Mouse (Mus musculus) gastrocnemius, postnatal 14 days (tissue): ENCODE data around the gene Col26a1. TPM values are rescaled to one million over a fixed set of nuclear protein-coding genes. Genes with fewer than 3 reads are reported as not detected.

ENCODE experiments used
- DNase-seq: peaks from one replicate; pipeline ENCODE4 v3.0.0; 2021; ENCODE audit warnings: mixed read lengths
- intact Hi-C: fragments of 180-260 bp; cut with DNase I; formaldehyde crosslinking; loops from one replicate; pipeline ENCODE4 v1.15.1; 2025; ENCODE audit warnings: low total_unique reads
- total RNA-seq, 2 experiments: library from RNA; stranded (reverse); gene quantifications; 2 replicates each; pipeline ENCODE4 v1.2.3; 2021

Gene Col26a1
- total RNA-seq, 2 experiments from 2014 or later = 11.7 to 13.5 TPM

GRCm38 (mm10) chr5:136886957-136887356 is 3.9 kb upstream of the Col26a1 start:
- intact Hi-C loops = no loop called here
- DNase-seq = peak; percentile 57

DNA sequence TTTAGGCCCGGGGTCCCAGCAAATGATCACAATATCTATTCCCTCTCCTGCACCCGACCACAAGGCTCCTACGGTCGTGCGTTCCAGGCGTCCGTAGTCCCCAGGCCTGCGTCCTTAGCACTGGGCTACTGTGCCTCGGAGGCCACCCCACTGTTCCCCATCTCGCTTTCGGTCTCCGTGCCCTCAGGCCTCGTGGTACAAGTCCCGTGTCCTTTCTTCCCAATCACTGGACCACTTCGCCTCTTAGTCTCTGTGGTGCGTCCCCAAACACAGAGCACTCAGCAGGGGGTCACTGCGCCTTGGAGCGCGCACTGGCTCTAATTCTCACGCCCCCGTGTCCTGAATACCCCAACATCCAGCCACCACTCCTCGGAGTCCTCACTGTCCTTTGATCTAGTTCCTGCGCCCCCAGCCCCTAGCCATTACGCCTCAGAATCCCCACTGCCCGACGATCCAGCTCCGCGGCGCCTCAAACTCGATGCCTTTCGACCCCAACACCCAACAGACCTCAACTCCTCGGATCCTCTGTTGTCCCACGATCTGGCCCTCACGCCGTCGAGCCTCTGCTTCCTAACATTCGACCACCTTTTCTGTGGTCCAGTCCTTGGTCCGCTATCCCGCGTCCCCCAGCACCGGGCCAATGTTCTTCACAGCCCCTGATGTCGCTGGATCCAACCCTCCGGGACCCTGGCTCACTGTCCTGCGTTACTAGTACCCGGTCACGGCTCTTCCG is 788 bp downstream of the Col26a1 start:
- no peak for DNase-seq
- intact Hi-C loops = loop anchor here (5.0 kb wide), 1 partner anchor 90 kb away; no protein-coding TSS in a partner anchor

DNA sequence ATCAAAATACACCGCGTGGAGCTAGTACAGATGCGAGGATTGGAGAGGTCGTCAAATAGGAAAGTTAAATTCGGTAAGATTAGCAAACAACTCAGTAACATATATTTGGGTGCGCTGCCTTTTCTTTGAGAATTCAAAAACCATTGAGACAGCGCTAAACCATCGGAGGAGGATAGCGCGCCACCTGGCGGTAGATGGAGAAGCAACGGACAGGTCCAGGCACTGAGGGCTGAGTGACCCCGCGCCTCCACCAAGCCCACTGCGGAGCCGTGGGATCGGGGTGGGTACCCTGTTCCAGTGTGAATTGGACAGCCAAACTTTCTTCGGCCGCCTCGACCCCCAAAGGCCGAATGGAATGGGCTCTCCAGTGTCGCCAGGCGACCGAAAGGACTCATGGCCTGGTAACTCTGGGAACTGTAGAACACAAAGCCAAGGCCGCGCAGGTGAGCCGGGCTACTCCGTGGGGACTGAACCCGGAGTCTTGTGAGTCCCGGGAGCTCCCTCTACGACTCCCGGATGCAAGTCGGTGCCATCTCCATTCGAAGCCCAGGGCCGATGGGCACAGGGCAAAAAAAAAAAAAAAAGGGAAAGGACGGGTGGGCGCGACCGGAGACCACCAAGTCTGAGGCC is 1.5 kb downstream of the Col26a1 start:
- intact Hi-C loops = loop anchor here (2.0 to 5.0 kb wide), 2 partner anchors 37 to 89 kb away; no protein-coding TSS in a partner anchor
- peak; percentile 85 for DNase-seq

DNA sequence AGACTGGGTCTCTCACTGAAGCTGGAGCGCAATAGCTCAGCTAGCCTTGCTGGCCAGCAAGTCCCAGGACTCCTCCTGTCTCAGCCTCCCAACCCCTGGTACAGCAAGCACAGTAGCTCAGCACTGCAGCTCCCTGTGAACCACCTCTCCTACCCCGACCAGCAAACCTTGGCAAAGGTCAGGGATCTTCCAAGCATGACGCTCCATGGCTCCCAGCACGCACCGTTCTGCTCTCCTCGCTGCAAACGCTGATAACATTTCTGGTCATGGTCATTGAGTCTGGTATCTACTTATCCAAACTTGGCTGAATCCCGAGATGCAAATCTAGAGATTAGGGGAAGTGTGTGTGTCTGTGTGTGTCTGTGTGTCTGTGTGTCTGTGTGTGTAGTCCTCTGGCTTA is 2.9 kb downstream of the Col26a1 start:
- no peak for DNase-seq
- intact Hi-C loops = loop anchor here (2.0 to 5.0 kb wide), 2 partner anchors 35 to 88 kb away; no protein-coding TSS in a partner anchor

DNA sequence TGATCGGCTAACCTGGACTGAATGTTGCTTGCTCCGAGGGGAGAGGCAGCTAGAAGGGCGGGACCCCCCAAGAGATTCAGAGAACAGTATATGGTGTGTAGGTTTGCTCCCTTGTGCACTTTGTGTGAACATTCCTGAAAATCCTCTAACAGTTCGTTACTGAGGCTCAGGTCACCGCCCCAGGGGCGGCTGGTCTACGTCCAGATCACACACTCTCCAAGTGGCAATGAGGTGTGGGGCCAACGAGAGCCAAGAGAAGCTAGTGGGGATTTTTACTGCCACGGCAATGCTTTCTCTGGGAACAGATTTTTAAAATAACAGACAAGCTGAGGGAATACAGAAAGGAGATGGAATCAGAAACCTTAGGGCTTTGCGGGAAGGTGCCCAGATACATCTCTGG is 8.7 kb downstream of the Col26a1 start:
- intact Hi-C loops = loop anchor here (5.0 kb wide), 1 partner anchor 1007 kb away; no protein-coding TSS in a partner anchor
- no peak for DNase-seq

- peak; percentile 52 for DNase-seq
- intact Hi-C loops = loop anchor here (5.0 kb wide), 1 partner anchor 1005 kb away; no protein-coding TSS in a partner anchor
Observed at GRCm38 (mm10) chr5:136872417-136872816, 10.6 kb downstream of the Col26a1 start.

DNA sequence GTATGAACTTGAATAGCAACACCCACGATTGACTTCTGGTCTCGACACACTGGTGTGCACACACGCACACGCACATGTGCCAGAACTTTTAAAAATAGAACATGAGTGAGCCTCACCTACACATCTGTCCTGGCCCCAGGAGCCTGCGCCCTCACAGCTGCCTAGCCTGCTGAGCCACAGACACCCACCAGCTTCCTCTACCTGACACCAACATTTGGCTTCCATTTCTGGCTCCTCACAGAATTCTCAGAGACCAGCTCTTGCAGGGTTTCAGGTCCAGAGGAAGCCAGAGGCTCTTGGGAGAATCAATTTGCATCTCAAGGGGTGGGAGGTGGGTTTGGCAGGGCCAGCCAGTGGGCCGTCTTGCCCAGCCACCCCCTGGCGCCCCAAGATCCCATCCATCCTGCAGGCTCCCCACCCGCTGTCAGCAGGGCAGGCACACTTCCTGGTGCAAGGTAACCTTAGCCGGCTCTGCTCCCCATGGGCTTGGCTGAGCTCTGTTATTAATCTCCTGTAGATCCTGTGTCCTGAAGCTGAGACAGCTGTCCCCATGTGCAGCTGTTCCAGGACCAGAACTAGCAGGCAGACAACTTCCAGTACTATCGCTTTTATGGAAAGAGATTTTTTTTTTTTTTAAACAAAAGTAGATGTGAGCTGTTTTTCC is 13.4 kb downstream of the Col26a1 start:
- intact Hi-C loops = loop anchor here (5.0 kb wide), 1 partner anchor 1002 kb away; no protein-coding TSS in a partner anchor
- DNase-seq = peak; percentile 72

- intact Hi-C loops = no loop called here
Observed at GRCm38 (mm10) chr5:136867706-136868105, 15.3 kb downstream of the Col26a1 start.

DNA sequence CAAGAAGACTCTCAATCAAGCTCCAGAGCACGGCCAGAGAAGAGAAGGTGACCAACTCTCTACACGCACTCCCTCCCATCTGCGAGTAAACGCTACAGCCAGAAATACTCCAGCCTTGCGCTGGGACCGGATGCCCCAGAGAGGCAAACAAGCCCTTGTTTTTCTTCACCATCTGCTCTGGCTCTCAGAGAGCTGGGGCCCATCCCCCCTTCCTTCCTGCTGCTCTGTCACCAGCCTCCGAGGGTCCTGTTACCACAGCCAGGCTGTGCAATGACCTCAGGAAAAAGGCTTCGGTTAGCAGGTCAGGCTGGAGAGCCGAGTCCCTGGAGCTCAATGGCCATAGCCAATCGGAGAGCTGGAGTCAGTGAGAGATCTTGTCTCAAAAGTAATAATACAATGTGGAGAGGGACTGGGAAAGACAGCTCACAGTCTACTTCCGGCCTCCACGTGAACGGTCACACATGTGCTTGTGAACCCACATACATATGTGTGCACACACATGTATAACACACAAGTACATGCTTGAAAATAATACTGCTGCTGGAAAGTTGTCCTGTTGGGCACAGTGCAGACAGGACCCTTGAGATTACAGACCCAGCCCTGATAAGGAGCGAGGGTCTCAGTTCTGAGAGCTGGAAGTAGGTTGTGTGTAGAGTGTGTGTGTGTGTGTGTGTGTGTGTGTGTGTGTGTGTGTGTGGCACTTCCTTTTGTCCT is 18.9 kb downstream of the Col26a1 start:
- intact Hi-C loops = no loop called here
- DNase-seq = peak; percentile 80

More at GRCm38 (mm10) chr5:136867706-136868105, 15.3 kb downstream of the Col26a1 start:
- DNase-seq = no peak

DNA sequence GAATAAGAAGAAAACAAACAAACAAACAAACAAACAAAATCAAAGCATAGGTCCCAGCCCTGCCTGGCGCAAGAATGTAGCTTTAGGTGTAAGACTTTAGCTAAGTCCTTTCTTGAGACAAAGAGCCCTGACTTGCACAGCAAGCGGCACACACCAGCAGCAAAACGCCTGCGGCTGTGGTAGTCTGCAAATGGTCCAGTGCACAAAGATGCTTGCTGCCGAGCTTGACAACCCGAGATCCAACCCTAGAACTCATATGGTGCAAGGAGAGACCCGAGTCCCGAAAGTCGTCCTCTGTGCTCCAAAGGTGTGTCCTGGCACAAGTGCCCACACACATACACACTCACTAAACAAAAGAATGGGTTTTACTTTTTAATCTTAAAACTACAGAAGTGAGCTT is 19.7 kb downstream of the Col26a1 start:
- intact Hi-C loops = no loop called here
- no peak for DNase-seq

DNA sequence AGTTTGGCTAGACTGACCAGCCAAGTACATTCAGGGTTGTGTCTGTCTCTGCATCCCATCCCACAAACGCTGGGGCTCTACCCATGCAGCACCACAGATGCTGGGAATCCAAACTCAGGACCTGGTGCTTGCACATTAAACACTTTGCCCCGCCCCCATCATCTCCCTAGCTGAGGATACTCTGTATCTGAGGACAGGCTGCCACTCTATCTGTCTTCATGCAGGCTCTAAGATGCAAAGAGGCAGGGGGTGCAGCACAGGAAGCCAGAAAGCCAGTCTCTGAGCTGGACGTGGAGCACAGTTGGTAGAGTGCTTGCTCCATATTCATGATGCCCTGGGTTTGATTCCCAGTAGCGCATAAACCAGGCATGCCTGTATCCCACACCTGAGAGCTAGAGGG is 20.2 kb downstream of the Col26a1 start:
- no peak for DNase-seq
- intact Hi-C loops = no loop called here

DNA sequence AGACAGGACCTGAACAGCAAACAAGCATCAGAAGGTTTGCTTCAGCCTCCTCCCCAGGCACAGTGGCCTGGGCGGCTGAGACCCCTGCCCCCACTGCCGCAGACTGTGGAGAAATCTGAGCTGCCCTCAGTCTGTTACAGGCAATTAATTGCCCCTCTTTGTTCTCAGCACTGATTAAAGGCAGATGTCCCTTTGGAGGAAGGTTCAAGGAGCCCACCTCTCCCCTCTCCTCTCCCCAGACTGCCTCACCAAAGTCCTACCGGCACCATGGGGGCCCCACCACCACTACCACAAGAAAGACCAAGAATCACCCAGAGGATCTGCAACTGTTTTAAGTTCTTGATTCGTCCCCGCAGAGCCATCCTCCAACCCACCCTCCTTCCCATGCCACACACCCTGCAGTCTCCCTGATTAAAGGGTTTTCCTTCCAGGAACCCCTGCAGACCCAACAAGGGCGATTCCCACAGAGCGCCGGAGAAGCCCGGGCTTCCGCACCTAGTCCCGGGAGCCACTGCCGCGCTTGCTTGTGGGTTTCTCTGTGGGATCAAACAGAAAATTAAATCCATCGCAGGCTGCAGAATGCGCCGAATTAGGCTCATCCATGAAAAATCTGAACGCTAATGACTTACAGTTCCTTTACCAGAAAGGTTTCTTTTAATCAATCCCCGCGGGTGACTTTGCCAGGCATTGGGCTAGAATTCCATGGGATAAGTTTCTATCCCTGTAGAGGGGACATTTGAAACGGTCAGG is 21.6 kb downstream of the Col26a1 start:
- intact Hi-C loops = no loop called here
- no peak for DNase-seq

DNA sequence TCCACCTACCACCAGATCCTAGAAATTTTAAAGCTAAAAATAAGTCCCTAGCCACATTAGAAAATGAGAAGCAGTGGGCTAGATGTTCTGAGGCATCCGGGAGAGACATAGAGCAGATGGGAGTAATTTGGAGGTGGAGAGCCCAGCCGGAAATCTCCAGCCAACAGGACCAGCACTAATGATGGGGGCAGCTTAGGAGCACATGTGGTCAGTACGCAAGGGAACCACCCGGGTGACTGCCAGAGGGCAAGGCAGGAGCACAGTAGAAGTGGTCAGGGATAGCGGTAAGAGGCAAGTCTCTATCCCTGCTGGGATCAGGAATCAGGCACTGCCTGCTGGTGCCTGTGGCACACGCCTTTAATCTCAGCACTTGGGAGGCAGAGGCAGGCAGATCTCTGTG is 32.3 kb downstream of the Col26a1 start:
- no peak for DNase-seq
- intact Hi-C loops = no loop called here

DNA sequence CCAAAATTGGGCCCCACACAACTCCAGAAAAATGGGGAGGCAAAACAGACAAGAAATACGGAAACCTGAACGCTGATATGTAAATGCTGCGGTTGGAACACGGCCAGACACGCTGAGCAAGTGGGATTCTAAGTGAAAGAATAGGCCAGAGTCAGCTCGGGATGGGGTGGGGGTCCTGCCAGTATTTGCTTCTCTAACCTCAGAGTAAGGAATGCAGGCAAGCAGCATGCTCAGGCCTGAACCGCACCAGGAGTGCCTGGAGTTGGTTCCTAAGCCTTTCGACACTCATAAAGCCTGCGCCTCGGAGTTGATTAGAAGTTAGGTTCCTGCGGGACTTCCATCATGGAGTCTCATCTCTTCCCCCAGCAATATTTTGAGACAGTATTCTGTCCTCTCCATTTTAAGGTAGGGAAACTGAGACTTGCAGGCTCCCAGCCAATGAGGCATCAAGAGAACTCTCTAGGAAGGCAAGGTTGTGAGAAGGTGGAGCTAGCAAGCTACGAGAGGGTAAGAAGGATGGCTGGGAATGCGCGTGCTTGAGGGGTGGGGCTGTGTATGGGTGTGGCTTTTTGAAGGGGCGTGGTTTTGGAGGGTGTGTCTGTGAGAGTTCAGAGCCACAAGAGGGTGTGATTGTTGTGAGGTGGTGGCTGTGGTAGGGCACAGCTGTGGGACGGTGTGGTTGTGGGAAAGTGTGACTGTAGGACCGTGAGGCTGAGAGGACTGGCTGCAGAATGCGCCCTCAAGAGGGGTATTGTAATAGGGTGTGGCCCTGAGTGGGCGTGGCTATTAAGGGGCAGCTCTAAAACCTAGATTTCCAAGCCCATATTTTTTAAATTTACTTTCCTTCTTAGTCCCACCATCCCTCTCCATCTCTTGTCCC is 36.4 kb downstream of the Col26a1 start:
- intact Hi-C loops = no loop called here

GRCm38 (mm10) chr5:136843930-136844329 is 39.1 kb downstream of the Col26a1 start:
- DNase-seq = no peak
- intact Hi-C loops = loop anchor here (2.0 kb wide), 1 partner anchor 37 kb away; no protein-coding TSS in a partner anchor

More for the DNA sequence above, 36.4 kb downstream of the Col26a1 start:
- DNase-seq = no peak

- intact Hi-C loops = no loop called here
- DNase-seq = peak; percentile 74
Observed at GRCm38 (mm10) chr5:136840036-136840435, 43.0 kb downstream of the Col26a1 start.

DNA sequence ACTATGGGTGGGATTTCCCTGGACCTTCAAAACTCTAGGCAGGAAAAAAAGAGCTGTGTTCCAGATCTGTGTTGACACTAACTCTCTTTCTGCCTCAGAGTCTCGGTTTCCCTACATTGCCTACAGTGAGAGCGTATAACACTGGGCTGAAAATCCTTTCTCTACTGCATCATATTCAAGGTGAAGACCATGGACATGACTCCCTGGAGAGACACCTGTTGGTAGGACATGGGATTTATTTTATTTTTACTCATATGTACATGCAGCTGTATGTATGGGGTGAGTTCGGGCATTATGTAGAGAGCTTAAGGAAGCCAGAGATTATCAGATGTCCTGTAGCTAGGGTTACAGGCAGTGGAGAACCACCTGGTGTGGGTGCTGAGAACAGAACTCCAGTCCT is 50.0 kb downstream of the Col26a1 start:
- DNase-seq = no peak
- intact Hi-C loops = loop anchor here (5.0 kb wide), 1 partner anchor 36 kb away; no protein-coding TSS in a partner anchor

- intact Hi-C loops = loop anchor here (5.0 kb wide), 1 partner anchor 33 kb away; no protein-coding TSS in a partner anchor
- DNase-seq = no peak
Observed at GRCm38 (mm10) chr5:136830156-136830555, 52.9 kb downstream of the Col26a1 start.
